Mouse (Mus musculus) spleen, adult 2 months (tissue): ENCODE results near the gene Rnaseh2b.

Experiments
- CTCF ChIP-seq: fragments of 200-500 bp; IDR thresholded peaks from 2 replicates; pipeline ENCODE4 v1.5.1; 2011; ENCODE audit warnings: mild to moderate bottlenecking, inconsistent platforms; ENCODE audit not compliant: insufficient read depth, insufficient read length, insufficient replicate concordance; ENCODE audit errors: extremely low read depth
- POLR2A ChIP-seq: fragments of 200-500 bp; IDR thresholded peaks from 2 replicates; pipeline ENCODE4 v1.6.1; 2011; ENCODE audit warnings: low read depth, low read length, inconsistent platforms

- TF ChIP-seq POLR2A (no peak), CTCF (no peak)
These were observed 30.4 kb downstream of the Rnaseh2b start for GRCm38 (mm10) chr14:62322581-62323344.
